Mouse (Mus musculus): ENCODE measurements around the gene Nudt16. TPM values are rescaled to one million over a fixed set of nuclear protein-coding genes. Genes with fewer than 3 reads are reported as not detected.

Nudt16 gene
- total RNA-seq (2014; rRNA removed) (8.4 and 8.5 TPM in 2 replicates), polyA plus RNA-seq (2012; rRNA removed) (9.1 TPM in 2 replicates)

DNA sequence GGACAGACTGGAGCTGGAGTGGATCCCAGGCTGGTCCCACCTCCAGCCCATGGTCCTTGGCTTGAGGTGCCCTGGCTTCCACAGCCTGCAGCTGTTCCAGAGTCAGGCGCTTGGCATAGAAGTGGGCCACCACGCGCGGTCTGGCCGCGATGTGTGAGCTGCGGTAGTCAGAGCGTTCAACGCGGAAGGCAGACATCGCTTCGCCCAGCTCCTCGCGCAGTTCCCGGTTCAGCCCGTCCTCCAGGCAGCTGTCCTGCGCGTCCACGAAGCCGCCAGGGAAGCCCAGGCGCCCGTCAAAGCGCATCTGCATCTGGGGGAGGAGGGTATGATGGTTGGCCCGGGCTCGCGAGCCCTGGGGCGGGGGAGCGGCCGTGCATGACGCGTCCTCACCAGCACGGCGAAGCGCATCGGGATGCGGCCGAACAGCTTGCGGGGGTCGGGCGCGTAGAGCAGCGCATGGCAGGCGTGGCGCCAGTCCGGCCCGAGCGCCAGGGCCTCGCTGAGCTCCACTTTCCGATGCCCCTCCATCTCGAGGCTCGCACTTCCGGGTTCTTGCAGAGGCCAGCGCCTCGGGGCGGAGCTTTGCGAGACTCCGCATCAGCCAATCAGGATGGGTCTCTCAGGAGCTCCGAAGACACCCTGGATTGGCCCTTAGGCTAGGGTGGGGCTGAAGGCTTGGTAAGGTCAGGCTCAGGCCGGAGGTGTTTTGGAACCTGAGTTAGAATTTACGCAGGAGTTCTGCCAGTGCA, at the start of gene Nudt16:
Gene Nudt16 (minus strand): TSS at position 572 of the 749 bp plus-strand sequence.
- H3K9ac ChIP-seq (ENCODE audit: low read depth, low read length): peak within 1 kb of the TSS; percentile 88
- H3K36me3 ChIP-seq (ENCODE audit: control insufficient read depth, insufficient read depth, low read length): no peaks in the 10 kb centered on the region
- 2% methylated on average over 59 of the region's 60 CpGs for WGBS
- H3K4me1 ChIP-seq (ENCODE audit: control insufficient read depth, insufficient read depth, low read length): peaks cover 3% of the 10 kb centered on the region; the same call in 1 of the 2 replicates
- TF ChIP-seq POLR2A (IDR thresholded peaks at IDR 0.05; ENCODE audit: extremely low read depth, insufficient read depth, low read length) (peak; percentile 68; the same call in 1 of the 2 replicates), CTCF (IDR thresholded peaks at IDR 0.05; ENCODE audit: low read depth, low read length) (no peak)
- H3K79me2 ChIP-seq (ENCODE audit: control insufficient read depth, insufficient read depth, low read length): no peaks in the 10 kb centered on the region
- peak within 1 kb of the TSS; percentile 93 for H3K4me3 ChIP-seq (ENCODE audit: insufficient read depth, low read depth, low read length)
- peak within 1 kb of the TSS; percentile 50 for H3K27ac ChIP-seq (replicated peaks; ENCODE audit: insufficient read depth, low read depth, low read length)
- peak; percentile 89 for DNase-seq (ENCODE audit: extremely low read depth, low read depth, low spot score)
- no peaks in the 10 kb centered on the region for H3K27me3 ChIP-seq (ENCODE audit: control insufficient read depth, insufficient read depth, low read length)

GRCm38 (mm10) chr9:105144992-105145391, 13.4 kb upstream of the Nudt16 start, which contains the start of gene 1700080E11Rik:
Gene 1700080E11Rik (minus strand): TSS chr9:105145092.
- no peak for DNase-seq (ENCODE audit: extremely low read depth, low read depth, low spot score)
- no peaks in the 10 kb centered on the region for H3K36me3 ChIP-seq (ENCODE audit: control insufficient read depth, insufficient read depth, low read length)
- H3K27me3 ChIP-seq (ENCODE audit: control insufficient read depth, insufficient read depth, low read length): no peaks in the 10 kb centered on the region
- no peak within 1 kb of the TSS for H3K9ac ChIP-seq (ENCODE audit: low read depth, low read length)
- 76% methylated on average over 6 of the region's 6 CpGs for WGBS
- no peaks in the 10 kb centered on the region for H3K79me2 ChIP-seq (ENCODE audit: control insufficient read depth, insufficient read depth, low read length)
- no peak within 1 kb of the TSS for H3K27ac ChIP-seq (replicated peaks; ENCODE audit: insufficient read depth, low read depth, low read length)
- TF ChIP-seq CTCF (IDR thresholded peaks at IDR 0.05; ENCODE audit: low read depth, low read length): no peak
- TF ChIP-seq POLR2A (IDR thresholded peaks at IDR 0.05; ENCODE audit: extremely low read depth, insufficient read depth, low read length): no peak
- H3K4me1 ChIP-seq (ENCODE audit: control insufficient read depth, insufficient read depth, low read length): no peaks in the 10 kb centered on the region
- no peak within 1 kb of the TSS for H3K4me3 ChIP-seq (ENCODE audit: insufficient read depth, low read depth, low read length)

DNA sequence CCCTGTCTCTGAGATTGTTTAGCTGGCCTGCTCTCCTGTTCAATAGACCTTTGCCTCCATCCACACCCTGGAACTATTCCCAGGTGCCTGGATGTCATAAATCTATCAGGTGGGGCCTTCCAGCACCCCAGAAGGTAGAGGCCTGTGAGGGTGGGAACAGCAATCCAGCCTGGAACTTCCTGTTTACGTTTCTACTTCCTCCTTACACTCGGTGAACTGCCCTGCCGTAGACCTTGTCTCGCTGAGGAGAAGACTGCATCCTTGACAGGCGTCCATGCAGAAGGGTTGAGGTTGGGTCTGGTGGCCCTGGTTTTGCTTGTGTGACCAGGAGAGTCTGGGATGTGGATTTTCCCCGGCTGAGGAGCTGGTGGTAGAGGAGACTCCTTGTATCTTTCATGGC, 7.6 kb upstream of the Nudt16 start:
- H3K9ac ChIP-seq (ENCODE audit: low read depth, low read length): no peak overlapping the region
- H3K27ac ChIP-seq (replicated peaks; ENCODE audit: insufficient read depth, low read depth, low read length): no peak overlapping the region
- WGBS: 69% methylated on average over 6 of the region's 6 CpGs
- H3K4me3 ChIP-seq (ENCODE audit: insufficient read depth, low read depth, low read length): no peak overlapping the region
- no peaks in the 10 kb centered on the region for H3K27me3 ChIP-seq (ENCODE audit: control insufficient read depth, insufficient read depth, low read length)
- no peaks in the 10 kb centered on the region for H3K79me2 ChIP-seq (ENCODE audit: control insufficient read depth, insufficient read depth, low read length)
- H3K36me3 ChIP-seq (ENCODE audit: control insufficient read depth, insufficient read depth, low read length): no peaks in the 10 kb centered on the region
- no peak for DNase-seq (ENCODE audit: extremely low read depth, low read depth, low spot score)
- TF ChIP-seq POLR2A (IDR thresholded peaks at IDR 0.05; ENCODE audit: extremely low read depth, insufficient read depth, low read length) (no peak), CTCF (IDR thresholded peaks at IDR 0.05; ENCODE audit: low read depth, low read length) (no peak)
- H3K4me1 ChIP-seq (ENCODE audit: control insufficient read depth, insufficient read depth, low read length): no peaks in the 10 kb centered on the region

DNA sequence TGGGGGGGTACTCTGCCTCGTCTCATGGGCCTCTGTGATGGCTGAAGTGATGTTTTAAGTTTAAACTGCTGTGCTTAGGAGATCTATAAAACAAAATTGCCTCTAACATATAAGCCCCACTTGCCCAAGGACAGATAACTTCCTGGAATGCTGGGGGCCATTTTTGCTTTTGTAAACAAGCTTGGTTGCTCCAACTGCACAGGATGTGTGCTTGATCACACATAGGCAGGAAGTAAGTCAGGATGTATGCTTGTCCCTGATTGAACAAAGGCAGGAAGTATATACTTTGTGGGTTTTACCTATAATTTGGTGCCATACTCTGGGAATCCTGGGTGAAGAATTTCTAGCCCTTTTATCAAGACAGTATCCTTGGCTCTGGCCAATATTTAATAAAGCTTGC, 4.8 kb upstream of the Nudt16 start:
- Histone ChIP-seq H3K4me1 (ENCODE audit: control insufficient read depth, insufficient read depth, low read length) (no peaks in the 10 kb centered on the region), H3K79me2 (ENCODE audit: control insufficient read depth, insufficient read depth, low read length) (no peaks in the 10 kb centered on the region), H3K4me3 (ENCODE audit: insufficient read depth, low read depth, low read length) (no peak overlapping the region), H3K27me3 (ENCODE audit: control insufficient read depth, insufficient read depth, low read length) (no peaks in the 10 kb centered on the region), H3K9ac (ENCODE audit: low read depth, low read length) (no peak overlapping the region), H3K27ac (replicated peaks; ENCODE audit: insufficient read depth, low read depth, low read length) (no peak overlapping the region), H3K36me3 (ENCODE audit: control insufficient read depth, insufficient read depth, low read length) (no peaks in the 10 kb centered on the region)
- DNase-seq (ENCODE audit: extremely low read depth, low read depth, low spot score): no peak
- WGBS: 44% methylated on average over 1 of the region's 1 CpGs
- TF ChIP-seq CTCF (IDR thresholded peaks at IDR 0.05; ENCODE audit: low read depth, low read length) (no peak), POLR2A (IDR thresholded peaks at IDR 0.05; ENCODE audit: extremely low read depth, insufficient read depth, low read length) (no peak)

GRCm38 (mm10) chr9:105134536-105134935, 2.9 kb upstream of the Nudt16 start:
- H3K79me2 ChIP-seq (ENCODE audit: control insufficient read depth, insufficient read depth, low read length): no peaks in the 10 kb centered on the region
- no peaks in the 10 kb centered on the region for H3K36me3 ChIP-seq (ENCODE audit: control insufficient read depth, insufficient read depth, low read length)
- TF ChIP-seq POLR2A (IDR thresholded peaks at IDR 0.05; ENCODE audit: extremely low read depth, insufficient read depth, low read length) (no peak), CTCF (IDR thresholded peaks at IDR 0.05; ENCODE audit: low read depth, low read length) (no peak)
- H3K9ac ChIP-seq (ENCODE audit: low read depth, low read length): no peak overlapping the region
- H3K27me3 ChIP-seq (ENCODE audit: control insufficient read depth, insufficient read depth, low read length): no peaks in the 10 kb centered on the region
- WGBS: 75% methylated on average over 5 of the region's 5 CpGs
- no peak for DNase-seq (ENCODE audit: extremely low read depth, low read depth, low spot score)
- no peak overlapping the region for H3K4me3 ChIP-seq (ENCODE audit: insufficient read depth, low read depth, low read length)
- H3K4me1 ChIP-seq (ENCODE audit: control insufficient read depth, insufficient read depth, low read length): peaks cover 3% of the 10 kb centered on the region; the same call in 1 of the 2 replicates
- no peak overlapping the region for H3K27ac ChIP-seq (replicated peaks; ENCODE audit: insufficient read depth, low read depth, low read length)

- no peak for TF ChIP-seq CTCF (IDR thresholded peaks at IDR 0.05; ENCODE audit: low read depth, low read length)
- no peak for TF ChIP-seq POLR2A (IDR thresholded peaks at IDR 0.05; ENCODE audit: extremely low read depth, insufficient read depth, low read length)
- peaks cover 3% of the 10 kb centered on the region; the same call in 1 of the 2 replicates for H3K4me1 ChIP-seq (ENCODE audit: control insufficient read depth, insufficient read depth, low read length)
- no peaks in the 10 kb centered on the region for H3K27me3 ChIP-seq (ENCODE audit: control insufficient read depth, insufficient read depth, low read length)
- no peaks in the 10 kb centered on the region for H3K36me3 ChIP-seq (ENCODE audit: control insufficient read depth, insufficient read depth, low read length)
- 28% methylated on average over 5 of the region's 5 CpGs for WGBS
- no peaks in the 10 kb centered on the region for H3K79me2 ChIP-seq (ENCODE audit: control insufficient read depth, insufficient read depth, low read length)
- DNase-seq (ENCODE audit: extremely low read depth, low read depth, low spot score): no peak
- no peak overlapping the region; the same call in 1 of the 2 replicates for H3K4me3 ChIP-seq (ENCODE audit: insufficient read depth, low read depth, low read length)
- 0 out of 2 replicates have a peak overlapping the region, but pooled peaks have one; percentile 18 for H3K27ac ChIP-seq (replicated peaks; ENCODE audit: insufficient read depth, low read depth, low read length)
- 0 out of 2 replicates have a peak overlapping the region, but pooled peaks have one; percentile 10 for H3K9ac ChIP-seq (ENCODE audit: low read depth, low read length)
These were observed 361 bp upstream of the Nudt16 start for GRCm38 (mm10) chr9:105132002-105132367.

Measured in liver, adult 2 months (tissue).